Mouse (Mus musculus) forebrain, embryonic 10.5 days (tissue): ENCODE data around the gene Tsnaxip1. TPM values are rescaled to one million over a fixed set of nuclear protein-coding genes. Genes with fewer than 3 reads are reported as not detected.

Source experiments
- DNase-seq: peaks from one replicate; pipeline ENCODE4 v3.0.0-alpha.2; 2017; ENCODE audit warnings: low spot score; ENCODE audit errors: extremely low spot score
- H3K27ac ChIP-seq: fragments of 300-500 bp; sonication (generic); 2 replicates; pipeline ENCODE4 v1.5.1; 2016; ENCODE audit warnings: mild to moderate bottlenecking
- H3K27me3 ChIP-seq: fragments of 300-500 bp; sonication (generic); 2 replicates; pipeline ENCODE4 v1.6.1; 2016; ENCODE audit warnings: mild to moderate bottlenecking; ENCODE audit not compliant: poor library complexity, severe bottlenecking
- H3K36me3 ChIP-seq: fragments of 300-500 bp; sonication (generic); replicated peaks from 2 replicates; pipeline ENCODE4 v1.6.1; 2016; ENCODE audit warnings: mild to moderate bottlenecking, moderate library complexity
- H3K4me1 ChIP-seq: fragments of 300-500 bp; sonication (generic); 2 replicates; pipeline ENCODE4 v1.6.1; 2016
- H3K4me3 ChIP-seq: fragments of 300-500 bp; sonication (generic); 2 replicates; pipeline ENCODE4 v1.5.1; 2016; ENCODE audit warnings: mild to moderate bottlenecking, moderate library complexity
- H3K9me3 ChIP-seq: fragments of 300-500 bp; sonication (generic); 2 replicates; pipeline ENCODE4 v1.6.1; 2016; ENCODE audit warnings: mild to moderate bottlenecking, moderate library complexity
- WGBS: fragments of 180-500 bp; shearing (Covaris S2); methylation state at CpG from one replicate; pipeline ENCODE4 v1.1.7; 2016; 5-methylcytosine and 5-hydroxymethylcytosine counted together
- polyA plus RNA-seq: library from polyadenylated mRNA; unstranded; fragments of >200 nt; fragmentation: Nextera tagmentation; extraction: Ambion mirVana; gene quantifications from 2 replicates; pipeline ENCODE4 v1.2.1, GENCODE M21; 2016

Gene Tsnaxip1
- polyA plus RNA-seq, 1 experiment from 2014 or later = 0.06 TPM

DNA sequence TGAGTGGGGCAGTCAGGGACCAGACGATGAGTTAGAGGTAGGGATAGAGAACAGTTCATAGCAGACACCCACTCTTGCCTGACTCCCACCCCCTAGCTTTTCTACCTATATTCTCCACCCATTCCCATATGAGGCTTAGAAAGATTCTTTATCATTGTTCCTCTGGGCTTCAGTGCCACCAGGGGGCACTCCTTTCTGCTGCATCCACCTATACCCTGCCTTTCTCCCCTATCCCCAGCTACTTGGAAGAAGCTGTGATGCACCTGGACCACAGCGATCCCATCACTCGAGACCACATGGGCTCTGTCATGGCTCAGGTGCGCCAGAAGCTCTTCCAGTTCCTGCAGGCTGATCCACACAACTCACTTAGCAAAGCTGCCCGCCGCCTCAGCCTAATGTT is 64.9 kb downstream of the Tsnaxip1 start:
- 91% methylated on average over 6 of the region's 6 CpGs for WGBS
- Histone ChIP-seq H3K36me3 (peaks cover 73% of the 10 kb centered on the region), H3K9me3 (no peaks in the 10 kb centered on the region)

DNA sequence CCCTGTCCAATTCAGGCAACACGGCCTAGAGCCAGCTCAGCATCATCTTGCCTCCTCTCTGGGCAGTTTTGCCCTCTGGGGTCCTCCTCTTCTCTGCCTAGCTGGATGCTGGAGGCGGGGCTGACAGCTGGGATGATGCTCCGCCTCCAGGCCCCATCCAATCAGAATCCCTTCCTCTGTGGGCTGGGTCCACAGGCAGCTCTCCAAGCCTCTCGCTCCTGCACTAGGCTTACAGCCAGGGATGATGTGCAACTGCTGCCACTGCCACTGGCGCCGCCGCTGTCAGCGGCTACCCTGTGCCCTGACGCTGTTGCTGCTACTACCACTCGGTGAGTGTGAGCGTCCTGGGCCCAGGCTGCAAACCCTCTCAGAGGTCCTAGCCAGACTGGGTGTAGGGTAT is 65.8 kb downstream of the Tsnaxip1 start, which contains the start of gene Nrn1l:
TSS of gene Nrn1l (plus strand) at position 229 of the 400 bp plus-strand sequence.
- peak within 1 kb of the TSS; percentile 31 for H3K4me3 ChIP-seq

More for the DNA sequence above, 64.9 kb downstream of the Tsnaxip1 start:
- H3K27me3 ChIP-seq = no peaks in the 10 kb centered on the region
- DNase-seq = no peak
- H3K27ac ChIP-seq = no peak overlapping the region
- H3K4me3 ChIP-seq = no peak overlapping the region
- peaks cover 10% of the 10 kb centered on the region for H3K4me1 ChIP-seq

More for the DNA sequence above, 65.8 kb downstream of the Tsnaxip1 start, which contains the start of gene Nrn1l:
- Histone ChIP-seq H3K4me1 (peaks cover 10% of the 10 kb centered on the region), H3K27ac (0 out of 2 replicates have a peak within 1 kb of the TSS, but pooled peaks have one; percentile 54), H3K9me3 (no peaks in the 10 kb centered on the region), H3K27me3 (no peaks in the 10 kb centered on the region), H3K36me3 (peaks cover 64% of the 10 kb centered on the region)
- WGBS = 5% methylated on average over 11 of the region's 11 CpGs
- DNase-seq = peak; percentile 75

Other genes with a start within 250 kb of the Tsnaxip1 start
- gene Ripor1, start 222.5 kb upstream of the Tsnaxip1 start, polyA plus RNA-seq = 13.9 and 14.4 TPM in 2 replicates
- 146 and 150 TPM in 2 replicates for gene Ctcf, start 191.2 kb upstream of the Tsnaxip1 start, polyA plus RNA-seq
- 0.38 and 0.84 TPM in 2 replicates for gene Agrp, start 190.3 kb upstream of the Tsnaxip1 start, polyA plus RNA-seq
- gene Carmil2, start 141.5 kb upstream of the Tsnaxip1 start, polyA plus RNA-seq = 0.71 and 1.1 TPM in 2 replicates
- gene Acd, start 126.6 kb upstream of the Tsnaxip1 start, polyA plus RNA-seq = 75.9 and 77.1 TPM in 2 replicates
- 22.7 and 22.8 TPM in 2 replicates for gene Pard6a, start 126.6 kb upstream of the Tsnaxip1 start, polyA plus RNA-seq
- 0.12 and 0.21 TPM in 2 replicates for gene 4933405L10Rik, start 120.1 kb upstream of the Tsnaxip1 start, polyA plus RNA-seq
- 54.3 and 56.0 TPM in 2 replicates for gene Enkd1, start 119.5 kb upstream of the Tsnaxip1 start, polyA plus RNA-seq
- 32.7 and 38.3 TPM in 2 replicates for gene Gfod2, start 69.1 kb upstream of the Tsnaxip1 start, polyA plus RNA-seq
- 9.5 and 11.1 TPM in 2 replicates for gene Ranbp10, start 381 bp upstream of the Tsnaxip1 start, polyA plus RNA-seq
- 49.5 and 57.9 TPM in 2 replicates for gene Cenpt, start 25.5 kb downstream of the Tsnaxip1 start, polyA plus RNA-seq
- gene Thap11, start 27.4 kb downstream of the Tsnaxip1 start, polyA plus RNA-seq = 80.2 and 81.3 TPM in 2 replicates
- 394 and 447 TPM in 2 replicates for gene Nutf2, start 32.8 kb downstream of the Tsnaxip1 start, polyA plus RNA-seq
- 73.7 and 75.2 TPM in 2 replicates for gene Edc4, start 53.1 kb downstream of the Tsnaxip1 start, polyA plus RNA-seq
- 0.33 and 0.65 TPM in 2 replicates for gene Nrn1l, start 65.8 kb downstream of the Tsnaxip1 start, polyA plus RNA-seq
- 29.6 and 29.9 TPM in 2 replicates for gene Pskh1, start 72.7 kb downstream of the Tsnaxip1 start, polyA plus RNA-seq
- gene Ctrl, start 106.1 kb downstream of the Tsnaxip1 start, polyA plus RNA-seq = 1.5 and 2.1 TPM in 2 replicates
- gene Psmb10, start 110.7 kb downstream of the Tsnaxip1 start, polyA plus RNA-seq = 28.9 and 31.5 TPM in 2 replicates
- 0.76 and 1.4 TPM in 2 replicates for gene Lcat, start 115.7 kb downstream of the Tsnaxip1 start, polyA plus RNA-seq
- 14.9 and 17.8 TPM in 2 replicates for gene Slc12a4, start 138.4 kb downstream of the Tsnaxip1 start, polyA plus RNA-seq
- not detected in 2 replicates for gene Dpep3, start 151.7 kb downstream of the Tsnaxip1 start, polyA plus RNA-seq
- gene Dus2, start 163.6 kb downstream of the Tsnaxip1 start, polyA plus RNA-seq = 19.4 and 20.5 TPM in 2 replicates
- not detected in 2 replicates for gene Dpep2nb, start 178.2 kb downstream of the Tsnaxip1 start, polyA plus RNA-seq
- 24.0 and 24.7 TPM in 2 replicates for gene Ddx28, start 184.2 kb downstream of the Tsnaxip1 start, polyA plus RNA-seq
- 6.6 TPM in 2 replicates for gene Nfatc3, start 231.1 kb downstream of the Tsnaxip1 start, polyA plus RNA-seq